Mouse (Mus musculus) MEL (cell line): ENCODE results near the gene Stum. TPM values are rescaled to one million over a fixed set of nuclear protein-coding genes. Genes with fewer than 3 reads are reported as not detected.
A peak's percentile ranks its signal among the peaks of the same experiment; 100 is the strongest.

Experiments
- DNase-seq: peaks from one replicate; pipeline ENCODE4 v3.0.0; 2011; ENCODE audit warnings: low read depth, low spot score
- H3K27ac ChIP-seq: 2 replicates; pipeline ENCODE4 v1.5.1; 2012; ENCODE audit warnings: low read depth, mild to moderate bottlenecking, control low read depth, low read length, moderate library complexity; ENCODE audit not compliant: control insufficient read depth
- H3K27me3 ChIP-seq, 2 experiments: fragments of 150-350 bp in 1 of 2; sonication (generic) in 1 of 2; 2 replicates each; pipeline ENCODE4 v1.6.1; 2012; ENCODE audit warnings: low read length in 2 of 2, mild to moderate bottlenecking in 2 of 2, improper control_type of control experiment in 1 of 2, moderate library complexity in 1 of 2; ENCODE audit not compliant: insufficient read depth in 2 of 2, control insufficient read depth in 1 of 2
- H3K36me3 ChIP-seq, 2 experiments: 2 replicates each; pipeline ENCODE4 v1.6.1; 2012 to 2014; ENCODE audit warnings: low read length in 2 of 2, improper control_type of control experiment in 1 of 2, inconsistent platforms in 1 of 2, mild to moderate bottlenecking in 1 of 2; ENCODE audit not compliant: insufficient read depth in 2 of 2, control insufficient read depth in 1 of 2
- H3K4me1 ChIP-seq, 2 experiments: fragments of 150-350 bp in 1 of 2; sonication (generic) in 1 of 2; 2 replicates each; pipeline ENCODE4 v1.6.1; 2012; ENCODE audit warnings: low read length in 2 of 2, improper control_type of control experiment in 1 of 2, mild to moderate bottlenecking in 1 of 2; ENCODE audit not compliant: insufficient read depth in 2 of 2, control insufficient read depth in 1 of 2
- H3K4me3 ChIP-seq, 2 experiments: fragments of 150-350 bp in 1 of 2; sonication (generic) in 1 of 2; 2 replicates each; pipeline ENCODE4 v1.5.1; 2012; ENCODE audit warnings: low read depth in 2 of 2, low read length in 2 of 2, mild to moderate bottlenecking in 2 of 2, moderate library complexity in 2 of 2, control low read depth in 1 of 2, improper control_type of control experiment in 1 of 2; ENCODE audit not compliant: control insufficient read depth in 1 of 2, insufficient read depth in 1 of 2
- H3K79me2 ChIP-seq: 2 replicates; pipeline ENCODE4 v1.6.1; 2012; ENCODE audit warnings: mild to moderate bottlenecking, low read length, moderate library complexity; ENCODE audit not compliant: control insufficient read depth, poor library complexity, insufficient read depth
- H3K9ac ChIP-seq: 2 replicates; pipeline ENCODE4 v1.6.1; 2012; ENCODE audit warnings: low read depth, mild to moderate bottlenecking, control low read depth, low read length, moderate library complexity; ENCODE audit not compliant: control insufficient read depth, poor library complexity, severe bottlenecking
- H3K9me3 ChIP-seq: fragments of 150-350 bp; sonication (generic); replicated peaks from 2 replicates; pipeline ENCODE4 v1.6.1; 2012; ENCODE audit warnings: mild to moderate bottlenecking, low read length, improper control_type of control experiment, moderate library complexity; ENCODE audit not compliant: insufficient read depth
- BHLHE40 ChIP-seq: IDR thresholded peaks from 2 replicates; pipeline ENCODE4 v1.6.1; 2012; ENCODE audit warnings: low read depth, mild to moderate bottlenecking, inconsistent platforms, low read length, improper control_type of control experiment, borderline replicate concordance
- CHD1 ChIP-seq: IDR thresholded peaks from 2 replicates; pipeline ENCODE4 v1.6.1; 2012; ENCODE audit warnings: low read depth, mild to moderate bottlenecking, inconsistent platforms, low read length, improper control_type of control experiment
- CTCF ChIP-seq, 3 experiments: IDR thresholded peaks in 2 of 3; conservative IDR thresholded peaks in 1 of 3; 2 replicates each; pipeline ENCODE4 v1.5.1; 2011 to 2012; ENCODE audit warnings: low read length in 3 of 3, low read depth in 2 of 3, mild to moderate bottlenecking in 2 of 3, improper control_type of control experiment in 1 of 3, inconsistent platforms in 1 of 3, mixed read lengths in 1 of 3, moderate library complexity in 1 of 3; ENCODE audit not compliant: control insufficient read depth in 1 of 3, insufficient read depth in 1 of 3, poor library complexity in 1 of 3, severe bottlenecking in 1 of 3
- E2F4 ChIP-seq: IDR thresholded peaks from 2 replicates; pipeline ENCODE4 v1.6.1; 2011; ENCODE audit warnings: low read depth, low read length, improper control_type of control experiment, borderline replicate concordance
- ELF1 ChIP-seq: IDR thresholded peaks from 2 replicates; pipeline ENCODE4 v1.6.1; 2014; ENCODE audit warnings: low read depth, mild to moderate bottlenecking, inconsistent platforms, low read length, improper control_type of control experiment, moderate library complexity
- EP300 ChIP-seq, 2 experiments: IDR thresholded peaks; 2 replicates each; pipeline ENCODE4 v1.6.1; 2011; ENCODE audit warnings: improper control_type of control experiment in 2 of 2, low read length in 2 of 2, low read depth in 1 of 2, mild to moderate bottlenecking in 1 of 2
- ETS1 ChIP-seq: IDR thresholded peaks from 2 replicates; pipeline ENCODE4 v1.6.1; 2012; ENCODE audit warnings: low read depth, mild to moderate bottlenecking, inconsistent platforms, low read length, improper control_type of control experiment, moderate library complexity
- GABPA ChIP-seq: IDR thresholded peaks from 2 replicates; pipeline ENCODE4 v1.6.1; 2012; ENCODE audit warnings: low read depth, mild to moderate bottlenecking, inconsistent platforms, low read length, improper control_type of control experiment, moderate library complexity
- GATA1 ChIP-seq: IDR thresholded peaks from 2 replicates; pipeline ENCODE4 v1.6.1; 2011; ENCODE audit warnings: low read depth, low read length, improper control_type of control experiment
- HCFC1 ChIP-seq: IDR thresholded peaks from 2 replicates; pipeline ENCODE4 v1.6.1; 2012; ENCODE audit warnings: low read depth, mild to moderate bottlenecking, inconsistent platforms, low read length, improper control_type of control experiment, moderate library complexity
- KAT2A ChIP-seq: conservative IDR thresholded peaks from 2 replicates; pipeline ENCODE4 v1.6.1; 2012; ENCODE audit warnings: low read depth, low read length, improper control_type of control experiment, inconsistent platforms
- MAFK ChIP-seq: IDR thresholded peaks from 2 replicates; pipeline ENCODE4 v1.6.1; 2011; ENCODE audit warnings: low read depth, mild to moderate bottlenecking, low read length, improper control_type of control experiment, borderline replicate concordance
- MAX ChIP-seq: IDR thresholded peaks from 2 replicates; pipeline ENCODE4 v1.6.1; 2011; ENCODE audit warnings: low read length, improper control_type of control experiment
- MAZ ChIP-seq: IDR thresholded peaks from 2 replicates; pipeline ENCODE4 v1.6.1; 2012; ENCODE audit warnings: low read depth, mild to moderate bottlenecking, inconsistent platforms, low read length, improper control_type of control experiment
- MEF2A ChIP-seq: IDR thresholded peaks from 2 replicates; pipeline ENCODE4 v1.6.1; 2014; ENCODE audit warnings: low read depth, mild to moderate bottlenecking, inconsistent platforms, low read length, improper control_type of control experiment; ENCODE audit not compliant: poor library complexity, insufficient replicate concordance, severe bottlenecking; ENCODE audit errors: extremely low read depth
- MYC ChIP-seq: IDR thresholded peaks from 2 replicates; pipeline ENCODE4 v1.6.1; 2011; ENCODE audit warnings: low read depth, mild to moderate bottlenecking, low read length, improper control_type of control experiment, moderate library complexity
- NRF1 ChIP-seq: IDR thresholded peaks from 2 replicates; pipeline ENCODE4 v1.6.1; 2014; ENCODE audit warnings: low read depth, mild to moderate bottlenecking, inconsistent platforms, low read length, improper control_type of control experiment, moderate library complexity; ENCODE audit not compliant: poor library complexity, insufficient read depth, severe bottlenecking
- RAD21 ChIP-seq: IDR thresholded peaks from 2 replicates; pipeline ENCODE4 v1.6.1; 2011; ENCODE audit warnings: mild to moderate bottlenecking, low read depth, low read length, improper control_type of control experiment
- RCOR1 ChIP-seq: IDR thresholded peaks from 2 replicates; pipeline ENCODE4 v1.6.1; 2012; ENCODE audit warnings: low read depth, mild to moderate bottlenecking, inconsistent platforms, low read length, improper control_type of control experiment
- SMC3 ChIP-seq: IDR thresholded peaks from 2 replicates; pipeline ENCODE4 v1.6.1; 2011; ENCODE audit warnings: low read depth, low read length, improper control_type of control experiment
- TAL1 ChIP-seq: IDR thresholded peaks from 2 replicates; pipeline ENCODE4 v1.6.1; 2012; ENCODE audit warnings: mild to moderate bottlenecking, inconsistent platforms, low read length, moderate library complexity, mixed read lengths
- TBP ChIP-seq: IDR thresholded peaks from 2 replicates; pipeline ENCODE4 v1.8.0; 2011; ENCODE audit warnings: low read depth, low read length, improper control_type of control experiment
- UBTF ChIP-seq: IDR thresholded peaks from 2 replicates; pipeline ENCODE4 v1.6.1; 2012; ENCODE audit warnings: low read depth, mild to moderate bottlenecking, inconsistent platforms, low read length, improper control_type of control experiment, moderate library complexity, borderline replicate concordance; ENCODE audit not compliant: insufficient read depth
- USF1 ChIP-seq: IDR thresholded peaks from 2 replicates; pipeline ENCODE4 v1.6.1; 2014; ENCODE audit warnings: low read depth, mild to moderate bottlenecking, inconsistent platforms, low read length, improper control_type of control experiment, moderate library complexity
- ZC3H11A ChIP-seq: IDR thresholded peaks from 2 replicates; pipeline ENCODE4 v1.6.1; 2012; ENCODE audit warnings: low read depth, mild to moderate bottlenecking, inconsistent platforms, low read length, improper control_type of control experiment
- ZKSCAN1 ChIP-seq: IDR thresholded peaks from 2 replicates; pipeline ENCODE4 v1.6.1; 2012; ENCODE audit warnings: low read depth, mild to moderate bottlenecking, inconsistent platforms, low read length, improper control_type of control experiment, moderate library complexity
- ZMIZ1 ChIP-seq: IDR thresholded peaks from 2 replicates; pipeline ENCODE4 v1.6.1; 2012; ENCODE audit warnings: low read depth, mild to moderate bottlenecking, inconsistent platforms, low read length, improper control_type of control experiment, moderate library complexity
- polyA plus RNA-seq, 2 experiments: library from polyadenylated mRNA; stranded (reverse) in 1 of 2; unstranded in 1 of 2; fragments of >175 nt in 1 of 2; fragments of >200 nt in 1 of 2; gene quantifications; 2 replicates each; pipeline versions ENCODE4 v1.2.1 to v1.2.4; 2012; ENCODE audit warnings: low replicate concordance in 2 of 2, low read depth in 1 of 2; ENCODE audit not compliant: insufficient read length in 2 of 2, insufficient read depth in 1 of 2, missing spikeins in 1 of 2
- total RNA-seq: library from RNA; depleted of rRNA; stranded (reverse); fragments of 300-350 nt; gene quantifications from 2 replicates; pipeline ENCODE4 v1.2.3, GENCODE M21; 2012

The Stum gene
- total and polyA plus RNA-seq, 3 experiments = not detected

- H3K36me3 ChIP-seq = peaks cover 0 to 9% of the 10 kb centered on the region in 2 experiments; a peak in 2 of 4 replicates
- TF ChIP-seq ZC3H11A = peak; percentile 65
- no peak for TF ChIP-seq EP300 (IDR thresholded peaks at IDR 0.05; ENCODE audit: low read depth in 1 of 2, low read length in 2 of 2)
- no peak for TF ChIP-seq MAX
- TF ChIP-seq HCFC1 = no peak
- TF ChIP-seq MYC = no peak
- no peak for TF ChIP-seq USF1
- TF ChIP-seq UBTF = no peak
- no peak for TF ChIP-seq ZKSCAN1
- peak; percentile 81 to 90 (median 83) for TF ChIP-seq CTCF (IDR thresholded peaks at IDR 0.05 in 2 of 3, conservative IDR thresholded peaks at IDR 0.05 in 1 of 3; ENCODE audit: control insufficient read depth in 1 of 3, insufficient read depth in 1 of 3, low read depth in 2 of 3, low read length in 3 of 3, poor library complexity in 1 of 3, severe bottlenecking in 1 of 3)
- TF ChIP-seq MAZ = no peak
- no peak for TF ChIP-seq TBP
- TF ChIP-seq MAFK = no peak
- no peak for TF ChIP-seq ELF1
- TF ChIP-seq BHLHE40 = no peak
- no peak for TF ChIP-seq RCOR1
- TF ChIP-seq RAD21 = peak; percentile 68
- TF ChIP-seq TAL1 = no peak
- no peak for TF ChIP-seq E2F4
- no peak for TF ChIP-seq CHD1
- TF ChIP-seq NRF1 = no peak
- no peak for TF ChIP-seq KAT2A
- TF ChIP-seq ZMIZ1 = no peak
- TF ChIP-seq SMC3 = peak; percentile 75
- no peak for TF ChIP-seq MEF2A
- TF ChIP-seq ETS1 = no peak
- TF ChIP-seq GATA1 = no peak
- no peak for TF ChIP-seq GABPA
- peaks cover 8 to 19% of the 10 kb centered on the region in 2 experiments for H3K4me1 ChIP-seq
- no peaks in the 10 kb centered on the region for H3K27me3 ChIP-seq
- peak; percentile 72 for DNase-seq
- H3K27ac ChIP-seq = peak overlapping the region; percentile 62
- 0 out of 2 replicates have a peak overlapping the region, but pooled peaks have one; percentile 40 for H3K9ac ChIP-seq
- H3K79me2 ChIP-seq = no peaks in the 10 kb centered on the region
- no peak overlapping the region for H3K4me3 ChIP-seq
- no peaks in the 10 kb centered on the region for H3K9me3 ChIP-seq
Observed at GRCm38 (mm10) chr1:180422076-180422828, 61.1 kb downstream of the Stum start.
